Mouse (Mus musculus) left cerebral cortex, postnatal 25 days (tissue): Measurements from ENCODE around the gene Slc35d2. TPM values are rescaled to one million over a fixed set of nuclear protein-coding genes. Genes with fewer than 3 reads are reported as not detected.
"Not testable (repeated sequence)": the region's sequence is repeated elsewhere in the genome, so short reads cannot be mapped to it uniquely, and the experiment has no call there.

Experiments
- DNase-seq, 2 experiments: peaks; one replicate each; pipeline ENCODE4 v3.0.0; 2022; ENCODE audit warnings: low spot score in 2 of 2, mixed read lengths in 1 of 2
- intact Hi-C: fragments of 180-260 bp; cut with DNase I; formaldehyde crosslinking; loops from one replicate; pipeline ENCODE4 v1.15.1; 2025
- total RNA-seq, 2 experiments: library from RNA; stranded (reverse); gene quantifications; 2 replicates each; pipeline ENCODE4 v1.2.3; 2021

Gene Slc35d2
- total RNA-seq, 2 experiments from 2014 or later = 0.34 to 0.78 TPM

GRCm38 (mm10) chr13:64081012-64081919 is 47.9 kb downstream of the Slc35d2 start:
- intact Hi-C loops = no loop called here
- no peak for DNase-seq

GRCm38 (mm10) chr13:64077591-64077990 is 51.6 kb downstream of the Slc35d2 start:
- intact Hi-C loops = no loop called here
- no peak for DNase-seq

- no peak for DNase-seq
Observed at GRCm38 (mm10) chr13:64076074-64076473, 53.1 kb downstream of the Slc35d2 start.

GRCm38 (mm10) chr13:64066653-64067052 is 62.5 kb downstream of the Slc35d2 start:
- intact Hi-C loops = no loop called here
- DNase-seq = no peak

More at GRCm38 (mm10) chr13:64076074-64076473, 53.1 kb downstream of the Slc35d2 start:
- intact Hi-C loops = no loop called here

- no peak for DNase-seq
- intact Hi-C loops = no loop called here
Observed at GRCm38 (mm10) chr13:64064276-64064675, 64.9 kb downstream of the Slc35d2 start.

GRCm38 (mm10) chr13:64060935-64061506 is 68.1 kb downstream of the Slc35d2 start:
- intact Hi-C loops = no loop called here

GRCm38 (mm10) chr13:64053959-64054358 is 75.2 kb downstream of the Slc35d2 start:
- no peak for DNase-seq
- intact Hi-C loops = loop anchor here (5.0 kb wide), 1 partner anchor 38 kb away; no protein-coding TSS in a partner anchor

More at GRCm38 (mm10) chr13:64060935-64061506, 68.1 kb downstream of the Slc35d2 start:
- no peak for DNase-seq

GRCm38 (mm10) chr13:64052281-64052680 is 76.9 kb downstream of the Slc35d2 start:
- not testable (repeated sequence) for DNase-seq
- intact Hi-C loops = loop anchor here (5.0 kb wide), 1 partner anchor 40 kb away; no protein-coding TSS in a partner anchor

GRCm38 (mm10) chr13:64050895-64051294 is 78.3 kb downstream of the Slc35d2 start:
- DNase-seq = no peak
- intact Hi-C loops = loop anchor here (5.0 kb wide), 1 partner anchor 41 kb away; no protein-coding TSS in a partner anchor

GRCm38 (mm10) chr13:64049535-64049934 is 79.6 kb downstream of the Slc35d2 start:
- no peak for DNase-seq
- intact Hi-C loops = no loop called here

- intact Hi-C loops = no loop called here
Observed at GRCm38 (mm10) chr13:64048467-64048866, 80.7 kb downstream of the Slc35d2 start.

More at GRCm38 (mm10) chr13:64048467-64048866, 80.7 kb downstream of the Slc35d2 start:
- no peak for DNase-seq

Other genes starting within 250 kb of the Slc35d2 start
- gene Hsd17b3, start 40.1 kb downstream of the Slc35d2 start, total RNA-seq = not detected
- 10 to 100 TPM; 21.0 to 25.3 TPM for gene Zfp367, start 23.8 kb upstream of the Slc35d2 start, total RNA-seq
- gene Habp4, start 32.5 kb upstream of the Slc35d2 start, total RNA-seq = 100 to 1,000 TPM; 185 to 191 TPM
- 10 to 100 TPM in 1 of 2 experiments, 1 to 10 TPM in 1; 9.8 to 10.3 TPM for gene Cdc14b, start 145.9 kb upstream of the Slc35d2 start, total RNA-seq
- gene Aaed1, start 183.3 kb upstream of the Slc35d2 start, total RNA-seq = 10 to 100 TPM; 16.8 to 19.2 TPM
- gene Ctsl, start 241.5 kb upstream of the Slc35d2 start, total RNA-seq = 100 to 1,000 TPM; 139 to 150 TPM